Mouse (Mus musculus) cortical plate, adult 2 months (tissue): ENCODE measurements at regions not wholly inside any gene's neighbourhood (a gene's known extent, or its start where the extent isn't known, plus 50 kb on each side); places are given as distances from the start of the nearest gene placed in this dataset.

ENCODE experiments used
- CTCF ChIP-seq: fragments of 200-500 bp; IDR thresholded peaks from 2 replicates; pipeline ENCODE4 v1.5.1; 2011; ENCODE audit warnings: mild to moderate bottlenecking, control low read depth, low read length; ENCODE audit not compliant: insufficient read depth; ENCODE audit errors: extremely low read depth
- POLR2A ChIP-seq: fragments of 200-500 bp; IDR thresholded peaks from 2 replicates; pipeline ENCODE4 v1.6.1; 2011; ENCODE audit warnings: mild to moderate bottlenecking, low read length, control low read depth; ENCODE audit not compliant: insufficient read depth; ENCODE audit errors: extremely low read depth

GRCm38 (mm10) chr5:45368451-45368850, 81.6 kb downstream of the Qdpr start:
- TF ChIP-seq POLR2A (no peak), CTCF (no peak)
